Mouse (Mus musculus): ENCODE measurements at regions not wholly inside any gene's neighbourhood (a gene's known extent, or its start where the extent isn't known, plus 50 kb on each side); places are given as distances from the start of the nearest gene placed in this dataset.

DNA sequence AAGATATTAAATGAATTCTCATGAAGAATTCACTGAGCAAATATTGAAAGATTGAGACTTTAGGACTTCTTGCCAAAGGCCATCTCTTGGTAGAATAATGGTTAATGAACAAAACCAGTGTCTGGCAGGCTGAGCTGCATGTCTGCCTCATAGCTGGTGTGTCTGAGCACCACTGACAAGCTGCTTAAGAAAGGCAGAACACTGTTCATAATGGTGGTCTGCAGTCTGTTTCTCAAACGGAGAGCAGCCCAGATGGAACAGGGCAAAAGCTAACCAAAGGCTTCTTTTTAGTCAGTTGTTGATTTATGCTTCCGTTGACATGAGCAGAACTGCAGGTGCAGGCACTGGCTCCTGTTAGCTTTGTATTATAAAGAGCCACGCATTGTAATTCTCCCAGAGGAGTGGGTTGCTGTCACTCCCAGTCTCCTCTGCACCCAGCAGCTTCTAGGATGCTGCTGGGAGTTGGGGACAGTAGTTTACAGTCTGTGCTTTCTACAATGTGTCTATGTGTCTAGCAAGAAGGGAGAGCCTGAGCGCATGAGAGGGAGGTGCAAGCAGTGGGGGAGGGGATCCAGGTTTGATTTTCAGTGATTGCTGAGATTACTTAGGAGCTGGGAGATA, 1084.2 kb upstream of the Luzp2 start:
- Histone ChIP-seq H3K9ac (ENCODE audit: low read depth, low read length) (no peak overlapping the region), H3K27me3 (replicated peaks; ENCODE audit: control insufficient read depth, insufficient read depth, low read length) (no peaks in the 10 kb centered on the region), H3K36me3 (ENCODE audit: control insufficient read depth, insufficient read depth, low read length) (no peaks in the 10 kb centered on the region), H3K9me3 (ENCODE audit: control insufficient read depth, low read length) (no peaks in the 10 kb centered on the region), H3K4me3 (ENCODE audit: low read length) (no peak overlapping the region), H3K4me2 (ENCODE audit: low read length) (no peak overlapping the region), H3K4me1 (ENCODE audit: control insufficient read depth, insufficient read depth, low read depth, low read length) (peaks cover 2% of the 10 kb centered on the region; the same call in 1 of the 2 replicates), H3K27ac (ENCODE audit: low read depth, low read length) (no peak overlapping the region)
- WGBS: 32% methylated on average over 4 of the region's 4 CpGs
- peak; percentile 83 for ATAC-seq

All from hindbrain, embryonic 16.5 days (tissue).